Mouse (Mus musculus) C2C12 (cell line): ENCODE results near the gene Gcn1l1. TPM values are rescaled to one million over a fixed set of nuclear protein-coding genes. Genes with fewer than 3 reads are reported as not detected.

ENCODE experiments used
- H3K27me3 ChIP-seq: one replicate; pipeline ENCODE4 v1.6.1; 2011; ENCODE audit not compliant: control insufficient read depth, insufficient read depth, insufficient read length
- H3K36me3 ChIP-seq: one replicate; pipeline ENCODE4 v1.6.1; 2011; ENCODE audit not compliant: control insufficient read depth, insufficient read depth
- H3K4me3 ChIP-seq: one replicate; pipeline ENCODE4 v1.5.1; 2011; ENCODE audit warnings: mild to moderate bottlenecking, control low read depth; ENCODE audit not compliant: poor library complexity, insufficient read depth, severe bottlenecking
- H3K79me2 ChIP-seq: one replicate; pipeline ENCODE4 v1.6.1; 2011; ENCODE audit not compliant: control insufficient read depth, insufficient read depth
- H3K79me3 ChIP-seq: one replicate; pipeline ENCODE4 v1.6.1; 2011; ENCODE audit warnings: low read depth, control low read depth
- H3ac ChIP-seq: one replicate; pipeline ENCODE3; 2011; ENCODE audit warnings: low read depth; ENCODE audit not compliant: control insufficient read depth, insufficient read length
- CEBPB ChIP-seq: IDR thresholded peaks from one replicate; pipeline ENCODE4 v1.6.1; 2011; ENCODE audit warnings: low read depth, mild to moderate bottlenecking, control low read depth, moderate library complexity
- CTCF ChIP-seq: IDR thresholded peaks from one replicate; pipeline ENCODE4 v1.5.1; 2011; ENCODE audit not compliant: control insufficient read depth, insufficient read depth, insufficient read length
- FOSL1 ChIP-seq: IDR thresholded peaks from one replicate; pipeline ENCODE4 v1.8.0; 2011; ENCODE audit warnings: mild to moderate bottlenecking, low read length; ENCODE audit not compliant: poor library complexity, insufficient read depth, severe bottlenecking
- MAX ChIP-seq: IDR thresholded peaks from one replicate; pipeline ENCODE4 v1.6.1; 2011; ENCODE audit warnings: mild to moderate bottlenecking, control low read depth
- MYOD1 ChIP-seq: IDR thresholded peaks from one replicate; pipeline ENCODE4 v1.6.1; 2011; ENCODE audit warnings: low read depth; ENCODE audit not compliant: control insufficient read depth, insufficient read length
- MYOG ChIP-seq: IDR thresholded peaks from one replicate; pipeline ENCODE4 v1.6.1; 2011; ENCODE audit not compliant: control insufficient read depth, insufficient read length; ENCODE audit errors: extremely low read depth
- USF1 ChIP-seq: IDR thresholded peaks from one replicate; pipeline ENCODE4 v1.6.1; 2011; ENCODE audit warnings: low read depth, mild to moderate bottlenecking, control low read depth, moderate library complexity
- polyA plus RNA-seq: library from polyadenylated mRNA; unstranded; fragments of >200 nt; fragmentation: generic; extraction: Trizol; gene quantifications from one replicate; pipeline ENCODE4 v1.2.1, GENCODE M21; 2012; ENCODE audit warnings: missing spikeins

Gcn1l1 gene
- polyA plus RNA-seq, 1 experiment = 46.2 TPM

GRCm38 (mm10) chr5:115531671-115532270, 33.3 kb upstream of the Gcn1l1 start:
- H3K36me3 ChIP-seq = peaks cover 4% of the 10 kb centered on the region
- no peaks in the 10 kb centered on the region for H3K27me3 ChIP-seq
- H3K4me3 ChIP-seq = no peak overlapping the region
- H3ac ChIP-seq = peak overlapping the region; percentile 2
- TF ChIP-seq USF1 = peak; percentile 94
- no peak for TF ChIP-seq CTCF
- peaks cover 31% of the 10 kb centered on the region for H3K79me3 ChIP-seq
- H3K79me2 ChIP-seq = peaks cover 78% of the 10 kb centered on the region

GRCm38 (mm10) chr5:115534290-115534731, 30.7 kb upstream of the Gcn1l1 start:
- no peak for TF ChIP-seq CTCF
- no peak for TF ChIP-seq MAX
- Histone ChIP-seq H3K36me3 (no peaks in the 10 kb centered on the region), H3K79me3 (peaks cover 28% of the 10 kb centered on the region), H3K4me3 (no peak overlapping the region), H3K79me2 (peaks cover 77% of the 10 kb centered on the region), H3K27me3 (no peaks in the 10 kb centered on the region), H3ac (peak overlapping the region; percentile 31)

GRCm38 (mm10) chr5:115534856-115535255, 30.2 kb upstream of the Gcn1l1 start:
- TF ChIP-seq CEBPB = peak; percentile 75
- TF ChIP-seq MYOG = no peak
- TF ChIP-seq MYOD1 = peak; percentile 70
- TF ChIP-seq CTCF = no peak
- peak; percentile 15 for TF ChIP-seq MAX
- TF ChIP-seq FOSL1 = no peak
- no peak for TF ChIP-seq USF1
- Histone ChIP-seq H3K79me2 (peaks cover 77% of the 10 kb centered on the region), H3K27me3 (no peaks in the 10 kb centered on the region), H3K4me3 (no peak overlapping the region), H3K36me3 (no peaks in the 10 kb centered on the region), H3K79me3 (peaks cover 24% of the 10 kb centered on the region), H3ac (no peak overlapping the region)

GRCm38 (mm10) chr5:115535635-115536034, 29.4 kb upstream of the Gcn1l1 start:
- Histone ChIP-seq H3K36me3 (no peaks in the 10 kb centered on the region), H3ac (no peak overlapping the region), H3K4me3 (no peak overlapping the region), H3K79me2 (peaks cover 77% of the 10 kb centered on the region), H3K79me3 (peaks cover 29% of the 10 kb centered on the region), H3K27me3 (no peaks in the 10 kb centered on the region)
- no peak for TF ChIP-seq MYOG
- no peak for TF ChIP-seq FOSL1
- TF ChIP-seq MYOD1 = no peak
- no peak for TF ChIP-seq CTCF
- no peak for TF ChIP-seq MAX
- no peak for TF ChIP-seq CEBPB
- no peak for TF ChIP-seq USF1

GRCm38 (mm10) chr5:115538017-115538692, 26.9 kb upstream of the Gcn1l1 start:
- Histone ChIP-seq H3ac (peak overlapping the region; percentile 8), H3K36me3 (no peaks in the 10 kb centered on the region), H3K27me3 (no peaks in the 10 kb centered on the region), H3K79me2 (peaks cover 79% of the 10 kb centered on the region), H3K4me3 (no peak overlapping the region), H3K79me3 (peaks cover 21% of the 10 kb centered on the region)
- TF ChIP-seq CEBPB (no peak), MYOG (no peak), MAX (no peak), MYOD1 (no peak), CTCF (no peak), USF1 (no peak), FOSL1 (no peak)

- H3K27me3 ChIP-seq = no peaks in the 10 kb centered on the region
- TF ChIP-seq MAX (peak; percentile 76), CTCF (peak; percentile 88), MYOD1 (no peak)
- H3ac ChIP-seq = peak overlapping the region; percentile 8
- H3K79me3 ChIP-seq = peaks cover 21% of the 10 kb centered on the region
- H3K4me3 ChIP-seq = peak overlapping the region; percentile 6
- no peaks in the 10 kb centered on the region for H3K36me3 ChIP-seq
- peaks cover 79% of the 10 kb centered on the region for H3K79me2 ChIP-seq
These were observed 26.4 kb upstream of the Gcn1l1 start for GRCm38 (mm10) chr5:115538693-115539043.
